Mouse (Mus musculus) layer of hippocampus, adult 2 months (tissue): Measurements from ENCODE around the gene Cdh23. TPM values are rescaled to one million over a fixed set of nuclear protein-coding genes. Genes with fewer than 3 reads are reported as not detected.
A peak's percentile ranks its signal among the peaks of the same experiment; 100 is the strongest.

Source experiments
- DNase-seq, 2 experiments: peaks; one replicate each; pipeline ENCODE4 v3.0.0; 2022; ENCODE audit warnings: low spot score in 2 of 2
- H3K27ac ChIP-seq: fragments of 200-600 bp; 2 replicates; pipeline ENCODE4 v1.8.1; 2022
- H3K4me3 ChIP-seq: fragments of 200-600 bp; 2 replicates; pipeline ENCODE4 v1.8.1; 2022; ENCODE audit warnings: mild to moderate bottlenecking
- CTCF ChIP-seq: fragments of 200-600 bp; conservative IDR thresholded peaks from 2 replicates; pipeline ENCODE4 v1.8.1; 2022; ENCODE audit warnings: antibody characterized with exemption, mild to moderate bottlenecking, moderate library complexity
- total RNA-seq, 2 experiments: library from RNA; stranded (reverse); gene quantifications; 2 replicates each; pipeline ENCODE4 v1.2.3; 2021

Gene Cdh23
- total RNA-seq, 2 experiments from 2014 or later: 2.7 to 2.9 TPM

DNA sequence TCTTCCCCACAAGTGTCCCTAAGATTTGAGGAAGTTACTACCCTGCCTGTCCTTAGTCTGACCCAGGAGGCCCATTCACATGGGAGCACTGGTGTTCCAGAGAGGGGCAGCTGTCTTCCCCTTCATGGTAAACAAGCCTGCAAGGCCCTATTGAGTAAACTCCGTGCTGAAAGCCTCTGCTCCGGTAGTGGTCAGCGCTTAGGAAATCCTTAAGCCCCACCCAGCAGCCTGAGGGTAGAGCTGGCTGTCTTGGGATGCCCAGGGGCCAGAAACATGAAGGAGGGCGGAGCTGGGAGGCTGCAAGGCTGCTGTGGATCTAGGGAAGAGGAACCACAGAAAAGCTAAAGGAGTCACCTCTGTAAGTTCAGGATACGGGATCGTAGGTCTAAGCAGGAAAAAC is 347.2 kb downstream of the Cdh23 start:
- no peak for DNase-seq
- no peak for TF ChIP-seq CTCF
- peak overlapping the region; percentile 83; the same call in 1 of the 2 replicates for H3K27ac ChIP-seq
- H3K4me3 ChIP-seq: no peak overlapping the region; the same call in 1 of the 2 replicates

DNA sequence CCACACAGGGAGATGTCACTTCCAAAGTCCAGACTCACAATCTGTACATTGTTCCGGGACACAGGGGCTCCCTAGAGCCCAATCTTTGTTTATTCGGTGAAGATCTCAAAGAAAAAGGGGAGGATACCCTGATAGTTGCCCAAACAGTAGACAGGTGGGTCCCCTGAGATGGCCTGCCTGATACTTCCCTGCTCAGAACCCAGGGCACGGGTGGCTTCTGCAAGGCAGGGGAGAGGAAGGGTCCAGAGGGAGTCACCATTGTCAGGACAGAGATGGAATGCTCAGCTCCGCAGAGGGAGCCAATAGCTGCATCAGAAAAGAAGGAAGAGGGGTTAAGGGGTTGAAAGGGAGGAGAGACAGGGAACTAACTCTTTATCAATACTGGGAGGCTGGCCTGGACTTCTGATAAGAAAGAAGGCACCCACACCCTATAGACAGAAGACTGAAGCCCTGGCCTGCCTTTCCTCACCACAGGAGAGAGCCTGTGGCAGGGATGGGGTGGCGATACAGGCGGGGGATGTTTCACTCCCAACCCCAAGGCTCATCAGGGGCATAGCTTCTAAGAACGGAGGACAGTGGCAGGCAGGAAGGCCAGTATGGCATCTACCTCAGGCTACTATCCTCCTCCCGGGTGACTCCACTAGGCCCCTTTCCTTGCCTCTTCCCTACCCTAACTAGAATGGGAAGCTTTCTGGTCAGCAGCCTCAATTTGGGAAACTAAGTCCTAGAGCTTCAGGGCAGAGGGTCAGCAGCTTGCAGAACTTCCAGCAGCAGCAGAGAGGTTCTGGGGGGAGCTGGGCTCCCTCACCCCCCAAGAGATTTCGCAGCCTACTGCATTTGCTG is 348.3 kb downstream of the Cdh23 start:
- no peak for TF ChIP-seq CTCF
- Histone ChIP-seq H3K27ac (peak overlapping the region; percentile 83; the same call in 1 of the 2 replicates), H3K4me3 (peak overlapping the region; percentile 51)
- DNase-seq: no peak

DNA sequence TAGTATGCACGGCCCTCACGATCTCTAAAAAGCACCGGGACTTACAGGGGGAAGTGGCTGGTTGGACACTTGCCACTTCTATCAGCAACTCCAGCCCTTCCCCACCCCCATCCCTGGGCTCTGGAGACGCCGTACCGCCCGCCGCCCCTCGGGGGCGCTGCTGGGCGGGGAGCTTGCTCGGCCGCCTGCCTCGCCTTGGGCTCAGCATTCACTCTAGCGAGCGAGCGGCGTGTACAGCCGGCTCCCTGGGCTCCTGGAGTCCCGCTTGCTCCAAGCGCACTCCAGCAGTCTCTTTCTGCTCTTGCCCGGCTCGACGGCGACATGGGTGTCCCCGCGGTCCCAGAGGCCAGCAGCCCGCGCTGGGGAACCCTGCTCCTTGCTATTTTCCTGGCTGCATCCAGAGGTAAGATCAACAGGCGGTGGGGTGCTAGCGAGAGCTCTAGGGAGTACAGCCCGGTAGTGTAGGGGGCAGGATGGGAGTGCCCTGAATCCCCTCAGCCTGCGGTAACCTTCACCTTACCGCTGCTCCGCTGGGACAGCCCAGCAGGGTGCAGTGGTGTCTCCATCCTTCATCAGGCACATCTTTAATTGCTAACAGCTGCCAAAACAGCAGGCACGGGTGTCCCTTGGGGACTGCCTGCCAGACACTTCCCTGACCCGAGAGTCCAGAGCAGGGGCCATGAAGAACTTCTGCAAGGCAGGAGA is 349.4 kb downstream of the Cdh23 start, which contains the start of gene Vsir:
Gene Vsir (plus strand): TSS at position 151 of the 705 bp plus-strand sequence.
- TF ChIP-seq CTCF: peak; percentile 81
- peak within 1 kb of the TSS; percentile 51 for H3K4me3 ChIP-seq
- DNase-seq: peak; percentile 55 to 64
- peak within 1 kb of the TSS; percentile 83 for H3K27ac ChIP-seq

DNA sequence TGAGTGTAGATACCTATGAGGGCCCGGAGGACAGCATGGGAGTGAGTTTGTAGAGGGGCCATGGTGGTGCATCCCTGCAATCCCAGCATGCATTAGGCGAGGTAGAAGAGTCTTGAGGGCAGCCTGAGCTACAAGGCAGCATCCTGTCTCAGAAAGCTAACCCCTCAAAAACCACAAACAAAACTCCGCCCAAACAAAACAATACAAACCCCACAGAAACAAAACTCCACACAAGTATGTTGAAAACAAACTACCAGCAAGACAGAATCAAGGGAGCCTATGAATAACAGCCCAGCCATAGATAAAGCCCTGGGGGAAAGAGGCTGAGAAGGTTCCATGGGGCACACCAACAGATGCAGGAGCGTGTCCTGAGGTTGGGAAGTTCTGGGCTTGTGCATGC is 350.2 kb downstream of the Cdh23 start:
- no peak for TF ChIP-seq CTCF
- DNase-seq: no peak
- Histone ChIP-seq H3K4me3 (no peak overlapping the region), H3K27ac (no peak overlapping the region)

DNA sequence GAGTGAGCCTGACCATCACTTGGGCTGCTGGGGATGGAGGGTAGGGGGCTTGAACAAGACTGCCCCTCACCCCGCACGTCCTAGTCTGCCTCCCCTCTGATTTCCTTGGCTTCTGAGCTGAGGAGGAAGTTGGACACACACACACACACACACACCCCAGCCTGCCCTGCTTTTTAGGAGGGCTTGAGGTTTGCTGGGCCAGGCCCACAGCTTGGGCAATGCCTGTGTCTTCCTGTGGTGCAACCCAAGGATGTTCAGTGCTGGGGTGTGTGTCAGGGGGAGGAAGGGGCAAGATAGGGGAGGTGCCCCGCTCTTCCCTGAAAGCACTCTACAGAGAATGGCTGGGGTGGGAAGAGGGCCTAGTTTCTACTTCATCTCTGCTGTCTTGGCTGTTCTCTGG is 352.2 kb downstream of the Cdh23 start:
- DNase-seq: no peak
- no peak for TF ChIP-seq CTCF
- H3K27ac ChIP-seq: no peak overlapping the region
- H3K4me3 ChIP-seq: no peak overlapping the region

DNA sequence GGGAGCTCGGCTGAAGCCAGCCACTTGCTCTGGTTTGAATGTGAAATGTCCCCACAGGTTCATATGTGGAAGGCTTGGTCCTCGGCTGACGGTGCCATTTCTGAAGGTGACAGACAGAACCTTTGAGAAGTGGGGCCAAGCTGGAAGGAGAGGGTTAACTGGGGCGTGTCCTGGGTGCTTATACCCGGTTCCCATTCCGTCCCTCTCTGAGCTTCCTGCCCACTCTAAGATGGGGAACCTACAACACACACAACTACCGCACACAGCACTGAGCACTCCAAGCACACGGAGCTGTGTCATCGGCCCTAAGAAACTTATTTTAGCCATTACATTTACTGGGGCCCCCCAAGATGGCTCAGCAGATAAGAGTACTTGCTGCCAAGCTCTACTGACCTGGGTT is 354.8 kb downstream of the Cdh23 start:
- Histone ChIP-seq H3K27ac (no peak overlapping the region), H3K4me3 (no peak overlapping the region)
- TF ChIP-seq CTCF: no peak
- DNase-seq: no peak

DNA sequence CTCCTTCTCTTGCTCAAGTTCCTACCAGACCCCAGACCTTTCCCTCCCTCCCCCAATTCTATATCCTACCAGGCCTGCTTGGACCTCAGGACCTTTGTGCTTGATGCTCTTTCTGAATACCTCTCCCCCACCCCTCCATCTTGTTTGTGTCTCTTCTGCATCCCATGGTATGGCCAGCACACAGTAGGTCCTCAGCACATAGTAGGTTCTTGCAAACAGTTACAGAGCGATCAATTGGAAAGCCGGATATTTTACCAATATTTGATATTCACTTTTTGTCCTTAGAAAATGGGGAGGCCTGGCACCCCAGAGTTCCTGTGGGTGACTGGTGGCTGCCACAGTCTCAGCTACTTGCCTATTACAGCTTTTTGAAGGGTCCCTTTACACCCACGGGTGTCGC is 361.3 kb downstream of the Cdh23 start:
- no peak overlapping the region for H3K27ac ChIP-seq
- H3K4me3 ChIP-seq: no peak overlapping the region
- no peak for TF ChIP-seq CTCF
- no peak for DNase-seq

DNA sequence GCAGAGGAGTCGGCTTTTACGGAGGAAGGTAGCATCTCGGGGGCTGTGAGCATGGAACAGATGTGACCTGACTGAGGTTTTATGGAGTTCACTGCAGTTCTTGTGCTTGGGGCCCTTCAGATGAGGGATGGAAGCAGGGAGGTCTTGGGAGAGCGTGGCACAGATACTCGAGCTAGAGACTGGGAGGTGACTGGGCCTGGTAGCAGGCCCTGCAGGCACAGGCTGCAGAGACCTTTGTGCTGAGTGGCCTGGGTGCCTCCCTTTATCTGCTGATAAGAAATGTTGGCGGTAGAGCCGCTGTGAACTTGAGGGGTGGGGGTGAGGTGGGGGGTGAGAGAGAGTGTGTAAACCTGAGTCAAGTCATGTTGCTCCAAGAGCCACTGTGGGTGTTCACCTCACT is 361.7 kb downstream of the Cdh23 start:
- Histone ChIP-seq H3K4me3 (no peak overlapping the region), H3K27ac (no peak overlapping the region)
- TF ChIP-seq CTCF: no peak
- DNase-seq: no peak

DNA sequence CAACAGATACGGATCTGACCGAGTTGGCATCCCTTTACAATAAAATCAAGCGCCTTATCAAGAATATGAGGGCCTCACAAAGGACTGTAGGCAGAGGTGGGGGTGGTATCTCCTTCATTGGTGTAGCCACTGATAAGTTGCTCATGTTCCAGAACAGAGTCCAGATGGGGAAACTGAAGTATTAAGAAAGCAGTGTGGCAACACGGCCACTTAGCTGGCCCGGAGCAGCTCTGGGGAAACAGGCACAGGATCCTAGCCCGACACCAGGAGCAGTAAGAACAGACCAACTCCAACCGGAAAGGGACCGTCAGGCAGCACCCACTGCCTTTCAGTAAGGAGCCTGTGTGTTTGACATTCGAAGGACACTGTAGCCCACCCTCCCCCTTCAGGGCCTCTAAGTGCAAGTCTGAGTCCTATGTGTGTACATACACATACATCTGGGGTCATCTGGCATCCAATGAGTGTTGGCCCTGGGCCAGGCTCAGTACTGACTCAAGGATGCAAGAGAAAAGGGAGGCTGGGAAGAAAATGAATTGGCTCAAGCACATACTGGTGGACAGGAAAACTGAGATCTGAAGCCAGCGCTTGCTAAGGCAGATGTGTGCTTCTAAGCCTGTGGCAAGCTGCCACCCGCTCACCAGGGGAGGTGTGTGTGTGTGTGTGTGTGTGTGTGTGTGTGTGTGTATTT is 367.2 kb downstream of the Cdh23 start:
- no peak for DNase-seq
- Histone ChIP-seq H3K27ac (no peak overlapping the region), H3K4me3 (no peak overlapping the region)
- no peak for TF ChIP-seq CTCF

DNA sequence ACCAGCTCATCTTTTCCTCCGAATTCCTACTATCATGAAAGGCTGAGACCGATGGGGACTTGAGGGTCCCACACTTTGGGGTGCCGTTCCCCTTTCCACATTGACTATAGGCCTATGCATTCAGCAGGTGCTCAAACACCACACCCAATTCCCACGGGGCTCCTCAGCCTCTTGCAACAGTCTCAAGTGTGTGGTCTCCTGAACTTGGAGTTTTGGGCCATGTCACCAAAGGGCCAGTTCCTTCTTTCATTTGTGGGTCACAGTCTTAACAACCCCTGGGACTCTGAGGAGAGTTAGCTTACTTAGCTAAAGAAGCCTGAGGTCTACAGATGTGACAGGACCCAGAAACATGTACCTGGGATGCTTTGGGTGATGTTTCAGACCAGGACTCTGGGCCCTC is 380.1 kb downstream of the Cdh23 start:
- TF ChIP-seq CTCF: no peak
- no peak for DNase-seq
- H3K4me3 ChIP-seq: no peak overlapping the region
- H3K27ac ChIP-seq: no peak overlapping the region

DNA sequence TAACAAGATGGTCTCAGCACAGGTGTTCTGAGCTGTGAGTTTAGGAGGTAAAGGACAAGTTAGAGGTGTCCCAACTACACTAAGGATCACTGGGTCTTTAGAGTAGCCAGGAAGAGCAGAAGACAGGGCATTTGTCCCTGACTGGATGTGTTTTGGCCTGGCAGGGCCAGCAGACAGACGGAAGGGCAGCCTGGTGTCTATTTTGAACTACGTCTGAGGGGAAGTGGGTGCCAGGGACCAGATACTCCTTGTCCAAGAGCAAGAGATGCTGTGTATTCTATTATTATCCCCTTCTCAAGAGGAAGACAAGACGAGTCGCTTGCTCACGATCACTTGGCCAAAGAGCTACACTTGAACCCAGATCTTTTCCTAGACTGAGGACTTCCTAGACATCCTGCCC is 382.7 kb downstream of the Cdh23 start:
- no peak for DNase-seq
- Histone ChIP-seq H3K27ac (peak overlapping the region; percentile 32; the same call in 1 of the 2 replicates), H3K4me3 (no peak overlapping the region)
- TF ChIP-seq CTCF: no peak

DNA sequence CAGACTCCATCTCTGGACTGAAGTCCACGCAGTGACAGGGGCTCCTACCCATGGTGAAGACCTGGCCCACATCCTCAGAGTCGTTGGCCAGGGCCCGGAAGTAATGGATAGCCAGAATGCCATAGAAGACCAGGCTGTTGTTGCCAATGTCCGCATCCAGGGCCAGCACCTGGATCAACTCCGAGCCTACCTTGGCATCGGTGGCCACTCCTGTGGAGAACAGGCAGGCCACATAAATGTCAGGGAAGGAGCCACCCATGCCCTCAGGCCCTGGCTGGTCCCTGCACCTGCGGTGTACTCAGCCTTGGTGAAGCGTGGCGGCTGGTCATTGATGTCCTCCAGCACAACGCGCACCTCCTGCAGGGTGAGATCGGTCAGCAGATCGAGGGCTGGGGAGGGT is 385.7 kb downstream of the Cdh23 start:
- DNase-seq: no peak
- Histone ChIP-seq H3K4me3 (no peak overlapping the region), H3K27ac (no peak overlapping the region)
- no peak for TF ChIP-seq CTCF
